Mouse (Mus musculus) B cell, adult 62 days (primary cell): Measurements from ENCODE around the gene Lman2. TPM values are rescaled to one million over a fixed set of nuclear protein-coding genes. Genes with fewer than 3 reads are reported as not detected.

Experiments
- total RNA-seq: library from RNA; stranded (reverse); gene quantifications from 4 replicates; pipeline ENCODE4 v1.2.4, GENCODE M21; 2023

Gene Lman2
- total RNA-seq: 110 to 117 TPM (median 115 TPM) in 4 replicates

GRCm38 (mm10) chr13:55362453-55363060, at the start of gene Lman2:
Gene Lman2, minus strand, starts transcription at chr13:55362783.

GRCm38 (mm10) chr13:55398088-55398487, 35.5 kb upstream of the Lman2 start, which contains the start of gene Slc34a1:
Gene Slc34a1, plus strand, starts transcription at chr13:55398187.

GRCm38 (mm10) chr13:55369531-55370114, 7.0 kb upstream of the Lman2 start, which contains the start of gene Rgs14:
Gene Rgs14, plus strand, starts transcription at chr13:55369732.

GRCm38 (mm10) chr13:55329683-55330566, 32.7 kb downstream of the Lman2 start, which contains the start of gene Mxd3:
Gene Mxd3, minus strand, starts transcription at chr13:55329823.

DNA sequence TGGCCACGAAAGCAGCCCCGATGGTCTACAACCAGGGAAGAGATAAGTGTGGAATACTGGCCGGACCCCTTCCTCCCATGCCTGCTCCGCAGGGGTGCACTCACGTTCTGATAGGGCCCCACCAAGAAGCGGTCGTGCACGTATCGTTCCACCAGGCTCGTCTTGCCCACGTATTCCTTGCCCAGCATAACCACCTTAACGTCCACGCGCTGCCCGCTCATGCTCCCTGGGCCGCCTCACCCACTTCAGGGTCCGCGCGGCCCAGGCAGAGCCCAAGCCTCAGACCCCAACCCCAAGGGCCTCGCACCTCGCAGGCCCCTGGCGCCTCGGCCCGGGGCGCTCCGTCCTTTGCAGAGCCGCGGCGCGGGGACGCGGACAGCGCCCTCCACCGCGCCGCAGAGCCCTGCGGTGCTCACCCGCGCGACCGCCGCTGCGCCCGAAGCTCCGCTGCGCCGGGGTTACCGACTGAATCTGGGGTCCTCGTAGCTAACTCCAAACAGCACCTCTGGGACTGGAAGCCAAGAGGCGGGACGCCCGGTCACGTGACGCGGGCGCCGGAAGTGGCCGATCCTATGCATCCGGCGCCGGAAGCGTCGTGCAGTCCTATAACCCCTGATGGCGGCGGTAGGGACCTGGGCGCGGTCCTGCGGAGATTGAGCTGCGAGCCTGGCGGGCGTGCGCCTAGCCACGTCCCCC, 41.0 kb downstream of the Lman2 start, which contains the start of gene Rab24:
Gene Rab24 (minus strand): TSS at position 513 of the 696 bp plus-strand sequence.

GRCm38 (mm10) chr13:55319931-55320533, 42.6 kb downstream of the Lman2 start, which contains the start of gene Prelid1:
Gene Prelid1, plus strand, starts transcription at chr13:55320500.

Other genes starting within 250 kb of the Lman2 start
- gene Gm17617, start 229.2 kb downstream of the Lman2 start, total RNA-seq: not detected in 4 replicates
- not detected in 4 replicates for gene Fgfr4, start 210.1 kb downstream of the Lman2 start, total RNA-seq
- 189 to 199 TPM (median 192 TPM) in 4 replicates for gene Nsd1, start 153.0 kb downstream of the Lman2 start, total RNA-seq
- gene Prelid1, start 42.3 kb downstream of the Lman2 start, total RNA-seq: 127 to 141 TPM (median 134 TPM) in 4 replicates
- gene Rab24, start 40.8 kb downstream of the Lman2 start, total RNA-seq: 52.1 to 59.6 TPM (median 56.7 TPM) in 4 replicates
- gene Mxd3, start 33.0 kb downstream of the Lman2 start, total RNA-seq: 0.40 to 1.3 TPM (median 0.82 TPM) in 4 replicates
- gene Rgs14, start 6.9 kb upstream of the Lman2 start, total RNA-seq: 70.0 to 75.1 TPM (median 71.6 TPM) in 4 replicates
- 0.34 to 0.57 TPM in 2 of 4 replicates, not detected in the others for gene Slc34a1, start 35.4 kb upstream of the Lman2 start, total RNA-seq
- gene Pfn3, start 52.4 kb upstream of the Lman2 start, total RNA-seq: not detected in 4 replicates
- gene F12, start 64.0 kb upstream of the Lman2 start, total RNA-seq: 1.7 to 3.4 TPM (median 2.1 TPM) in 4 replicates
- 450 to 472 TPM (median 456 TPM) in 4 replicates for gene Grk6, start 82.3 kb upstream of the Lman2 start, total RNA-seq
- 35.7 to 43.7 TPM (median 39.2 TPM) in 4 replicates for gene Prr7, start 101.5 kb upstream of the Lman2 start, total RNA-seq
- gene Dbn1, start 125.3 kb upstream of the Lman2 start, total RNA-seq: 0.22 to 0.52 TPM (median 0.36 TPM) in 4 replicates
- 27.3 to 33.8 TPM (median 28.3 TPM) in 4 replicates for gene Pdlim7, start 150.9 kb upstream of the Lman2 start, total RNA-seq
- 301 to 339 TPM (median 308 TPM) in 4 replicates for gene Dok3, start 166.5 kb upstream of the Lman2 start, total RNA-seq
- gene Ddx41, start 173.9 kb upstream of the Lman2 start, total RNA-seq: 135 to 141 TPM (median 138 TPM) in 4 replicates
- 147 to 156 TPM (median 152 TPM) in 4 replicates for gene Fam193b, start 208.3 kb upstream of the Lman2 start, total RNA-seq
- 84.0 to 89.7 TPM (median 88.8 TPM) in 4 replicates for gene Tmed9, start 210.9 kb upstream of the Lman2 start, total RNA-seq
- 19.4 to 21.3 TPM (median 21.0 TPM) in 4 replicates for gene B4galt7, start 237.1 kb upstream of the Lman2 start, total RNA-seq